Mouse (Mus musculus): ENCODE measurements around the gene Rbm45. TPM values are rescaled to one million over a fixed set of nuclear protein-coding genes. Genes with fewer than 3 reads are reported as not detected.

Rbm45 gene
- 15.4 and 17.8 TPM in 2 replicates for polyA plus RNA-seq (2014; fragmentation: Nextera tagmentation; extraction: Ambion mirVana)

DNA sequence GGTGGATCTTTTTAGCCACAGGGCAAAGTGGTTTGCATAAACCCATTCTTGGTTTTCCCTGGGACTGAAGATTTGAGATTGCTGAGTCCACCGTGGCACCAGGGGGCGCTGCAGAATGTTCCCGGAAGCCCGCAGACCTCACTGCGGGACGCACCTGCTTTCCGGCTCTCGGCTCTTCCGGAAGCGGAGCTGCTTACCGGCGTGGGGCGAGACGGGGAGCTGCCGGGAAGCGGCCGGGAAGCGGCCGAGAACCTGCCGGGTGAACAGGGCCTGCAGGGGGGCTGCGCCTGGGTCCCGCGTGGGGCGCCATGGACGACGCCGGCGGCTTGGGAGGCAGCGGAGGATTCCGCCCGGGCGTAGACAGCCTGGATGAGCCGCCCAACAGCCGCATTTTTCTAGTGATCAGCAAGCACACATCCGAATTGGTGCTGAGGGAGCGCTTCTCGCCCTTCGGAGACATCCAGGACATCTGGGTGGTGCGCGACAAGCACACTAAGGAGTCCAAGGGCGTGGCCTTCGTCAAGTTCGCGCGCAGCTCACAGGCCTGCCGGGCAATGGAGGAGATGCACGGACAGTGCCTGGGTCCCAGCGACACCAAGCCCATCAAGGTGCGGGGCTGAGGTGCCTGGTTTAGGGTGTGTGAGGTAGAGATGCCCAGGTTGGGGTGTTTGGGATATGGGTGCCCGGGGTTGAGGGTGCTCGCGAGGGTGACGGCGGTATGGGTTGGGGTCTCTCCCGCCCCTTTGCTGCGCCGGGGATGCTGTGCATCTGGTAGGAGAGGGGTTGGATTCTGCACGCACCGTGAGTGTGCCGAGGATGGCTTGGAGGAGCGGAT is at the start of gene Rbm45:
Rbm45 (plus strand) TSS at position 164 of the 835 bp plus-strand sequence.
- Histone ChIP-seq H3K4me1 (ENCODE audit: control insufficient read depth, insufficient read depth, low read length) (peaks cover 6% of the 10 kb centered on the region), H3K27me3 (ENCODE audit: control insufficient read depth, insufficient read depth, low read length) (no peaks in the 10 kb centered on the region), H3K4me2 (ENCODE audit: low read depth, low read length) (peak within 1 kb of the TSS; percentile 84), H3K27ac (ENCODE audit: low read depth, low read length) (peak within 1 kb of the TSS; percentile 71), H3K36me3 (ENCODE audit: control insufficient read depth, insufficient read depth, low read length) (peaks cover 20% of the 10 kb centered on the region), H3K9me3 (ENCODE audit: control insufficient read depth, low read length) (no peaks in the 10 kb centered on the region), H3K9ac (replicated peaks; ENCODE audit: low read depth, low read length) (peak within 1 kb of the TSS; percentile 88), H3K4me3 (ENCODE audit: low read depth, low read length) (peak within 1 kb of the TSS; percentile 60)
- ATAC-seq (ENCODE audit: low read depth), result peak; percentile 94
- under 1% methylated on average over 59 of the region's 61 CpGs for WGBS

GRCm38 (mm10) chr2:76320336-76320735 is 49.4 kb upstream of the Rbm45 start:
- Histone ChIP-seq H3K4me1 (ENCODE audit: control insufficient read depth, insufficient read depth, low read length) (no peaks in the 10 kb centered on the region), H3K9me3 (ENCODE audit: control insufficient read depth, low read length) (no peaks in the 10 kb centered on the region), H3K4me3 (ENCODE audit: low read depth, low read length) (no peak overlapping the region), H3K27me3 (ENCODE audit: control insufficient read depth, insufficient read depth, low read length) (no peaks in the 10 kb centered on the region), H3K27ac (ENCODE audit: low read depth, low read length) (no peak overlapping the region), H3K36me3 (ENCODE audit: control insufficient read depth, insufficient read depth, low read length) (no peaks in the 10 kb centered on the region), H3K4me2 (ENCODE audit: low read depth, low read length) (no peak overlapping the region), H3K9ac (replicated peaks; ENCODE audit: low read depth, low read length) (no peak overlapping the region)
- 87% methylated on average over 6 of the region's 6 CpGs for WGBS
- ATAC-seq (ENCODE audit: low read depth), result no peak

DNA sequence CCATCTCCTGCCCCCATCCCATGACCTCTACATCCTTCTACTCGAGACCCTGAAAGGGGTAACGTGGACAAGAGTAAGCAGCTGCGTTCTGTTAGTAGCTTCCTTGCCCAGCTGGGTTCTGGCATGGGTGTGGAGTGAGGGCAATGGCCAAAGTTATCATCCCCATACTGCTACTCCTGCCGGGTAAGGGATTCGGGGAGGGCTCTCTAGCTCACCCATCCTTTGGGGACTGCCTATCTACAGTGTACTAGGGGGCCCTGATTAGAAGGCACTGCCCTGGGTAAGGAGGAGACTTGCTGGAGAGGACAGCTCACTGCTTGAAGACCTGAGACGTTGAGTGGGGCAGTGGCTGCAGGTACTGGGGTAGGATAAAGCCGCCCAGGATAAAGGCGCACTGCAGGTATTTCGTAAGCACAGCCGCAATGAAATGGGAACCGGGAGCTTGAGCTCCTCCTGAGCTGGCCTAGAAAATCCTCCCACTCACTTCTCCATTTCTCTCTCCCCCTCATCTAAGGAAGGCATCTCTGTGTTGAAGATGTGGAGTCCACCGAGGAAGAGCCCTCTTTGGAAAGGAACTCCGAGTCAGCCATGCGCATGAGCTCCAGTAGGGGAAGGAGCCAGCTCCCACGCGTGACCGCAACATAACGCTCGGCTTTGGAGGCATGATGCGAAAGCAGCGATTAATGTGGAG is 46.5 kb upstream of the Rbm45 start:
- H3K36me3 ChIP-seq (ENCODE audit: control insufficient read depth, insufficient read depth, low read length), result no peaks in the 10 kb centered on the region
- no peak overlapping the region for H3K27ac ChIP-seq (ENCODE audit: low read depth, low read length)
- no peaks in the 10 kb centered on the region for H3K9me3 ChIP-seq (ENCODE audit: control insufficient read depth, low read length)
- H3K4me1 ChIP-seq (ENCODE audit: control insufficient read depth, insufficient read depth, low read length), result no peaks in the 10 kb centered on the region
- no peak overlapping the region for H3K9ac ChIP-seq (replicated peaks; ENCODE audit: low read depth, low read length)
- 92% methylated on average over 21 of the region's 21 CpGs for WGBS
- H3K4me2 ChIP-seq (ENCODE audit: low read depth, low read length), result no peak overlapping the region
- H3K4me3 ChIP-seq (ENCODE audit: low read depth, low read length), result no peak overlapping the region
- H3K27me3 ChIP-seq (ENCODE audit: control insufficient read depth, insufficient read depth, low read length), result no peaks in the 10 kb centered on the region
- ATAC-seq (ENCODE audit: low read depth), result no peak

- H3K27me3 ChIP-seq (ENCODE audit: control insufficient read depth, insufficient read depth, low read length), result no peaks in the 10 kb centered on the region
- H3K36me3 ChIP-seq (ENCODE audit: control insufficient read depth, insufficient read depth, low read length), result no peaks in the 10 kb centered on the region
- no peaks in the 10 kb centered on the region for H3K4me1 ChIP-seq (ENCODE audit: control insufficient read depth, insufficient read depth, low read length)
- no peak overlapping the region for H3K27ac ChIP-seq (ENCODE audit: low read depth, low read length)
- WGBS, result 73% methylated on average over 5 of the region's 5 CpGs
- H3K4me3 ChIP-seq (ENCODE audit: low read depth, low read length), result no peak overlapping the region
- no peaks in the 10 kb centered on the region for H3K9me3 ChIP-seq (ENCODE audit: control insufficient read depth, low read length)
- ATAC-seq (ENCODE audit: low read depth), result no peak
- H3K4me2 ChIP-seq (ENCODE audit: low read depth, low read length), result no peak overlapping the region
- no peak overlapping the region for H3K9ac ChIP-seq (replicated peaks; ENCODE audit: low read depth, low read length)
Observed at GRCm38 (mm10) chr2:76324463-76324862, 45.3 kb upstream of the Rbm45 start.

DNA sequence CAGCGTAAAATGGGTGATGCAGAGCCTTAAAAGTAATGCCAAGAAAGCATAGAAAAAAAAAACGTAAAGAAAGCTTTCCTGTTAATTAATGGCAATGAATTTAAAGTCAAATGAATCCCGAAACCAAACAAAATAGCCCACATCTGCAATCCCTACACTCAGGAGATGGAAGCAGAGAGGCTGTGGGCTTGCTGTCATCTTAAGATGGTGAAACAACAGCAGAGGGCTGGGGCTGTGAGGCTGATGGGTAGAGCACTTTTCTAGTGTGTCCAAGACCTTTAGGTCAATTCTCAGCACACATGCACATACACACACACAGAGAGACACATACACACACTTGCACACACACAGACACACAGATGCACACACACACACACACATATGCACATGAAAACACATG is 43.6 kb upstream of the Rbm45 start:
- H3K27ac ChIP-seq (ENCODE audit: low read depth, low read length), result no peak overlapping the region
- no peak for ATAC-seq (ENCODE audit: low read depth)
- 83% methylated on average over 3 of the region's 3 CpGs for WGBS
- no peaks in the 10 kb centered on the region for H3K9me3 ChIP-seq (ENCODE audit: control insufficient read depth, low read length)
- H3K36me3 ChIP-seq (ENCODE audit: control insufficient read depth, insufficient read depth, low read length), result no peaks in the 10 kb centered on the region
- H3K4me2 ChIP-seq (ENCODE audit: low read depth, low read length), result no peak overlapping the region
- no peaks in the 10 kb centered on the region for H3K4me1 ChIP-seq (ENCODE audit: control insufficient read depth, insufficient read depth, low read length)
- H3K9ac ChIP-seq (replicated peaks; ENCODE audit: low read depth, low read length), result no peak overlapping the region
- no peak overlapping the region for H3K4me3 ChIP-seq (ENCODE audit: low read depth, low read length)
- no peaks in the 10 kb centered on the region for H3K27me3 ChIP-seq (ENCODE audit: control insufficient read depth, insufficient read depth, low read length)

DNA sequence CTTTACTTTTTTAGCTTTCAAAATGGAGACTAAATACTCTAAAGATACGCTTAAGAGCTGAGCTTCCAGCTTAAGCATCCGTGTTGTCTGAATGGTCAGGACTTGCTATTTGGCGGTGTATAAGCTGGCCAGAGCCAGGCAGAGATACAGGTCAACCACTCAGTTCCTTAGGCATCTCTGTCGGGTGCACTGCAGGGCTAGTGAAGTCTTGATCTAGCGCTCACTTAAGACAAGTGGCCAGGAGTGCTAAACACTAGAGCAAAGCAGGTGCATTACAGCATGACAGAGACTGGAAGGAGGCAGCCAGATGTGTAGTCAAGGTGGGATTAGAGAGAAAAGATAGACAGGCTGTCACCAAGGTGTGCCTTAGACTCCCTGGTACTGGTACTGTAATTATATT is 39.7 kb upstream of the Rbm45 start:
- Histone ChIP-seq H3K27me3 (ENCODE audit: control insufficient read depth, insufficient read depth, low read length) (no peaks in the 10 kb centered on the region), H3K4me1 (ENCODE audit: control insufficient read depth, insufficient read depth, low read length) (no peaks in the 10 kb centered on the region), H3K4me3 (ENCODE audit: low read depth, low read length) (no peak overlapping the region), H3K9ac (replicated peaks; ENCODE audit: low read depth, low read length) (no peak overlapping the region), H3K36me3 (ENCODE audit: control insufficient read depth, insufficient read depth, low read length) (no peaks in the 10 kb centered on the region), H3K4me2 (ENCODE audit: low read depth, low read length) (no peak overlapping the region), H3K9me3 (ENCODE audit: control insufficient read depth, low read length) (no peaks in the 10 kb centered on the region), H3K27ac (ENCODE audit: low read depth, low read length) (no peak overlapping the region)
- 92% methylated on average over 5 of the region's 5 CpGs for WGBS
- ATAC-seq (ENCODE audit: low read depth), result no peak

DNA sequence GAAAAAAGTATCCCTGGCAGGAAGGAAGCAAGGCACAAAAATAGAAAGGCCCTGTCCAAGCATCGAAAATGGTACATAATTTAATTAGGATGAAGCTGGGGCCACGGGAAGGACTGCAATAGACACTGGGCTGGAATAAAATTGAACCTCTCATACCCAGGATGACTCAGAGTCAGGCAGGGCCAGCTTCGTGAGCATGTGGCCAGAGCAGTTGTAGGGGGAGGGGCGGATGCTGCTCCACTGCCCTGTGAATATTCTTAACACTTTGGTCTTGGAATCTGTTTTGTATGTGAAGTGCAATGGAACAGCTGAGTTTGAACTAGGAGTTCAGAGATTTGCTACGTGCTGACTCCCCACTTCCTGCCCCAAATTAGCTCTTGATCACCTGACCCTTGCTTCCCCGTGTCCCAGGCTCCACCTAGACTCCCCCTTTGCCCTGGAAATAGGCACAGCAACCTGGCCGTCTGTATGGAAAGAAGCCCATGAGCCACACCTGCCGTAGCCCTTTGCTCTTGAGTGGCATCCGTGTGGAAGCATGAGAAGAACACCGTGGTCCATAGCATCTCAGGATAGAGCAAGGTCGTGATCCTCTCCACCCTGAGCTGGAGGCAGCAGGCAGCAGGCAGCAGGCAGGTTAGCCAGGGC is 37.5 kb upstream of the Rbm45 start:
- Histone ChIP-seq H3K36me3 (ENCODE audit: control insufficient read depth, insufficient read depth, low read length) (no peaks in the 10 kb centered on the region), H3K4me2 (ENCODE audit: low read depth, low read length) (no peak overlapping the region), H3K4me1 (ENCODE audit: control insufficient read depth, insufficient read depth, low read length) (no peaks in the 10 kb centered on the region), H3K4me3 (ENCODE audit: low read depth, low read length) (no peak overlapping the region), H3K9me3 (ENCODE audit: control insufficient read depth, low read length) (no peaks in the 10 kb centered on the region), H3K9ac (replicated peaks; ENCODE audit: low read depth, low read length) (no peak overlapping the region), H3K27me3 (ENCODE audit: control insufficient read depth, insufficient read depth, low read length) (no peaks in the 10 kb centered on the region), H3K27ac (ENCODE audit: low read depth, low read length) (no peak overlapping the region)
- ATAC-seq (ENCODE audit: low read depth), result no peak
- WGBS, result 84% methylated on average over 11 of the region's 11 CpGs

DNA sequence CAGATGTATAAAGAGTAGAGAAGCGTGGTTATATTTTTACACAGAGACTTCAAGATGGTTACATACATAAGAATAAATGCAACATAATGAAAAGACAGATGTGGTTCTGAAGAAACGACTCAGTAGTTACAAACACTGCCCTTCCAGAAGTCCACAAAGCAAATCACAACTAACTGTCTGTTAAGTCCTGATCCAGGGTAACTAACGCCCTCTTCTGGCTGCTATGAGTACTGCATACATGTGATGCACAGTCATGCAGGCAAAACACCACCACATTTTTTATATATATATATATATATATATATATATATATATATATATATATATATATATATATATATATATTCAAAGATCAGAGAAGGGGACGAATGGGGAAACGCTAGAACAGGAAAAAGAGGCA is 35.2 kb upstream of the Rbm45 start:
- no peak overlapping the region for H3K4me3 ChIP-seq (ENCODE audit: low read depth, low read length)
- no peak for ATAC-seq (ENCODE audit: low read depth)
- H3K27ac ChIP-seq (ENCODE audit: low read depth, low read length), result no peak overlapping the region
- H3K9ac ChIP-seq (replicated peaks; ENCODE audit: low read depth, low read length), result no peak overlapping the region
- 83% methylated on average over 5 of the region's 5 CpGs for WGBS
- peaks cover 5% of the 10 kb centered on the region; the same call in 1 of the 2 replicates for H3K4me1 ChIP-seq (ENCODE audit: control insufficient read depth, insufficient read depth, low read length)
- H3K36me3 ChIP-seq (ENCODE audit: control insufficient read depth, insufficient read depth, low read length), result no peaks in the 10 kb centered on the region
- 0 out of 2 replicates have a peak, but pooled peaks cover 3% of the 10 kb centered on the region for H3K27me3 ChIP-seq (ENCODE audit: control insufficient read depth, insufficient read depth, low read length)
- H3K4me2 ChIP-seq (ENCODE audit: low read depth, low read length), result no peak overlapping the region
- H3K9me3 ChIP-seq (ENCODE audit: control insufficient read depth, low read length), result no peaks in the 10 kb centered on the region
